Comparison of ENCODE assay signal across 8 mouse cellular contexts in the genomic region with DNA sequence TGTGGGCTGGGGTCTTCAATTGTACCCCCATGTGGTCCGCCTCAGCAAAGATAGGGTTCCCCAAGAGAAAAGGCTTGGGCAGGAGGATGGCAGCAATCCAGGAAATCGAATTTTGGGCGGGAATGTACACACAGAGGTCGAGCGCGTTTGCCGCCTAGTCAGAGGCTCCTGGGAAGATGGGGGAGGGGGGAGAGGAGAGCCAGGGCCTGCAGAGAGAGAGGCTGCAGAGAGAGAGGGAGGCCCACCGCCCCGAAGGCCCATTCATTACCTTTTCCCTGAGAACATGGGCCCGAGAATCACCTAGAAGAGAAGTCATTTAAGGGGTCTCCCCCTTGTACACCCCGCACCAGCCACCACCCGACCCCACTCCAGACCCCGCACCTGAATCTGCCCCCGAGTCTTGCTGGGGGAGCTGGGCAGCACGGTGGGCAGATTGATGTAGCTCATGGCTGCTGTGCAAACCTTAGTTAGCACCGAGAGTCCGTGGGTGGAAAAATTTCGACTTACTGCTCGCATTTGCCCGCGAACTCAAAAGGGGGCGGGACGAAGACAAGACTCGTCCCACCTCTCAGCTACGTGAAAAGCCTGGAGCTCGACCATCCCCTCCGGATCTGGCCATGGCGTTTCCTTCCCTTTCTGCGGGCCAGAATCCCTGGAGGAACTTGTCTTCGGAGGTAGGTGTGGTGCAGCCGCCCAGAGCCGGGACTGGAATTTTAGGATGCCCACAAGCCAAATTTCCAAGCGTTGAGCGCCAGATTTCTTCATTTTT. TPM values are rescaled to one million over a fixed set of nuclear protein-coding genes. Genes with fewer than 3 reads are reported as not detected.
DNase-seq lines count a peak whose midpoint lies in the region; ATAC-seq and TF ChIP-seq lines count a peak whose summit lies in the region.

A gene (plus strand): TSS at position 592 of the 769 bp plus-strand sequence.
A gene (minus strand): TSS at position 760 of the 769 bp plus-strand sequence.

- DNase-seq in left cerebral cortex, adult 2 months (ENCODE audit: extremely low spot score in 1 of 2, low spot score in 2 of 2): peak; percentile 35 to 38
- no peak for DNase-seq in left cerebral cortex, adult 9 months (ENCODE audit: low spot score in 2 of 2)
- peak; percentile 95 for DNase-seq in embryo, embryonic 11 days
- DNase-seq in heart, adult 11 months: peak; percentile 98
- DNase-seq in liver, postnatal 0 days: peak; percentile 88
- DNase-seq in thymus, postnatal 25 days: peak; percentile 74

- intact Hi-C loops in left cerebral cortex, adult 2 months (cut with DNase I): loop anchor here (2.0 to 5.0 kb wide), 2 partner anchors 441 to 588 kb away; no protein-coding TSS in a partner anchor

- H3K36me3 ChIP-seq in intestine, embryonic 16.5 days (ENCODE audit: control insufficient read depth, insufficient read depth, low read length): peaks cover 10% of the 10 kb centered on the region
- peaks cover 33% of the 10 kb centered on the region for H3K36me3 ChIP-seq in liver, postnatal 0 days (replicated peaks; ENCODE audit: insufficient read depth, low read length)
- no peaks in the 10 kb centered on the region for H3K36me3 ChIP-seq in neural tube, embryonic 14.5 days (ENCODE audit: control insufficient read depth, insufficient read depth, low read length)

- no peak within 1 kb of the TSS for H3K27ac ChIP-seq in left cerebral cortex, adult 2 months
- H3K27ac ChIP-seq in intestine, embryonic 16.5 days (ENCODE audit: low read length): peak within 1 kb of the TSS; percentile 98
- peak within 1 kb of the TSS; percentile 98 for H3K27ac ChIP-seq in liver, postnatal 0 days (ENCODE audit: low read depth)
- H3K27ac ChIP-seq in neural tube, embryonic 14.5 days (ENCODE audit: low read depth, low read length): no peak within 1 kb of the TSS

- no peaks in the 10 kb centered on the region for H3K27me3 ChIP-seq in intestine, embryonic 16.5 days (replicated peaks; ENCODE audit: control insufficient read depth, insufficient read depth, low read length)
- no peaks in the 10 kb centered on the region for H3K27me3 ChIP-seq in liver, postnatal 0 days (ENCODE audit: insufficient read depth, low read length)
- H3K27me3 ChIP-seq in neural tube, embryonic 14.5 days (ENCODE audit: control insufficient read depth, insufficient read depth, low read length): no peaks in the 10 kb centered on the region

- ATAC-seq in intestine, embryonic 16.5 days: peak; percentile 54
- peak; percentile 51 for ATAC-seq in liver, postnatal 0 days
- peak; percentile 36; the same call in 1 of the 2 replicates for ATAC-seq in neural tube, embryonic 14.5 days (ENCODE audit: low read depth)

- peak within 1 kb of the TSS; percentile 89 for H3K4me2 ChIP-seq in intestine, embryonic 16.5 days (ENCODE audit: low read depth, low read length)
- H3K4me2 ChIP-seq in liver, postnatal 0 days (ENCODE audit: low read depth, low read length): peak within 1 kb of the TSS; percentile 94
- peak within 1 kb of the TSS; percentile 67 for H3K4me2 ChIP-seq in neural tube, embryonic 14.5 days (ENCODE audit: low read depth, low read length)

- no peak for TF ChIP-seq CTCF in left cerebral cortex, adult 2 months (IDR thresholded peaks at IDR 0.05)
- no peak for TF ChIP-seq CTCF in liver, postnatal 0 days (IDR thresholded peaks at IDR 0.05; ENCODE audit: low read depth)

- peak within 1 kb of the TSS; percentile 84 for H3K9ac ChIP-seq in intestine, embryonic 16.5 days (ENCODE audit: low read depth, low read length)
- H3K9ac ChIP-seq in liver, postnatal 0 days (replicated peaks): peak within 1 kb of the TSS; percentile 91
- H3K9ac ChIP-seq in neural tube, embryonic 14.5 days (replicated peaks; ENCODE audit: low read depth, low read length): peak within 1 kb of the TSS; percentile 54

- WGBS in intestine, embryonic 16.5 days: under 1% methylated on average over 34 of the region's 34 CpGs
- under 1% methylated on average over 33 of the region's 34 CpGs for WGBS in liver, postnatal 0 days (ENCODE audit: insufficient replicate concordance)
- WGBS in neural tube, embryonic 14.5 days: 0% methylated on average over 34 of the region's 34 CpGs

- H3K4me3 ChIP-seq in left cerebral cortex, adult 2 months: peak within 1 kb of the TSS; percentile 27
- H3K4me3 ChIP-seq in intestine, embryonic 16.5 days (ENCODE audit: low read length): peak within 1 kb of the TSS; percentile 65
- H3K4me3 ChIP-seq in liver, postnatal 0 days (ENCODE audit: low read depth, low read length): peak within 1 kb of the TSS; percentile 79
- H3K4me3 ChIP-seq in neural tube, embryonic 14.5 days (ENCODE audit: low read depth, low read length): peak within 1 kb of the TSS; percentile 31

- no peak; the same call in none of the 2 replicates for TF ChIP-seq EP300 in liver, postnatal 0 days (IDR thresholded peaks at IDR 0.05; ENCODE audit: low read depth)

- no peaks in the 10 kb centered on the region for H3K9me3 ChIP-seq in intestine, embryonic 16.5 days (ENCODE audit: control insufficient read depth, low read length)
- no peaks in the 10 kb centered on the region for H3K9me3 ChIP-seq in liver, postnatal 0 days (ENCODE audit: low read length)
- H3K9me3 ChIP-seq in neural tube, embryonic 14.5 days (ENCODE audit: control insufficient read depth, low read length): no peaks in the 10 kb centered on the region

- peaks cover 64% of the 10 kb centered on the region for H3K4me1 ChIP-seq in intestine, embryonic 16.5 days (ENCODE audit: control insufficient read depth, insufficient read depth, low read length)
- peaks cover 66% of the 10 kb centered on the region for H3K4me1 ChIP-seq in liver, postnatal 0 days (ENCODE audit: insufficient read depth)
- peaks cover 21% of the 10 kb centered on the region for H3K4me1 ChIP-seq in neural tube, embryonic 14.5 days (ENCODE audit: control insufficient read depth, insufficient read depth, low read length)

RNA-seq across cellular contexts. Expression of the first gene that starts in this region (rescaled TPM):
- total RNA-seq in left cerebral cortex, adult 2 months (2021): 1 to 10 TPM; 5.2 to 8.5 TPM
- 9.6 and 10.7 TPM in 2 replicates for polyA plus RNA-seq in intestine, embryonic 16.5 days (2015; fragmentation: Nextera tagmentation; extraction: Ambion mirVana)
- polyA plus RNA-seq in liver, postnatal 0 days (2015; fragmentation: Nextera tagmentation; extraction: Ambion mirVana): 32.9 and 34.4 TPM in 2 replicates
- polyA plus RNA-seq in neural tube, embryonic 14.5 days (2014; fragmentation: Nextera tagmentation; extraction: Ambion mirVana): 5.0 and 6.9 TPM in 2 replicates

RNA-seq across cellular contexts. Expression of the second gene that starts in this region (rescaled TPM):
- total RNA-seq in left cerebral cortex, adult 2 months (2021): 1 to 10 TPM in 1 of 2 experiments, under 1 TPM in 1; 0.81 to 1.0 TPM
- 119 and 147 TPM in 2 replicates for polyA plus RNA-seq in intestine, embryonic 16.5 days (2015; fragmentation: Nextera tagmentation; extraction: Ambion mirVana)
- polyA plus RNA-seq in liver, postnatal 0 days (2015; fragmentation: Nextera tagmentation; extraction: Ambion mirVana): 96.8 and 101 TPM in 2 replicates
- polyA plus RNA-seq in neural tube, embryonic 14.5 days (2014; fragmentation: Nextera tagmentation; extraction: Ambion mirVana): 6.8 and 12.0 TPM in 2 replicates

Comparison
In these comparisons a context has a peak if more than half of its experiments do, and no peak if none do; other contexts are left out.
1. DNase-seq: peak in left cerebral cortex, adult 2 months (2 of 2), embryo, embryonic 11 days (single experiment), heart, adult 11 months (single experiment), liver, postnatal 0 days (single experiment) and thymus, postnatal 25 days (single experiment); none in left cerebral cortex, adult 9 months (0 of 2).
2. H3K27ac ChIP-seq: peak in intestine, embryonic 16.5 days (single experiment) and liver, postnatal 0 days (single experiment); none in left cerebral cortex, adult 2 months (single experiment) and neural tube, embryonic 14.5 days (single experiment).
3. H3K4me3 ChIP-seq: peak in every context shown above with its lines; median percentile 79 in liver, postnatal 0 days; 65 in intestine, embryonic 16.5 days; 31 in neural tube, embryonic 14.5 days; 27 in left cerebral cortex, adult 2 months.
4. Peak in every context shown above with its lines, with median percentiles within 50 percentile points of each other: ATAC-seq, H3K4me2 ChIP-seq and H3K9ac ChIP-seq.